Mouse (Mus musculus) MEL (cell line): ENCODE data around the gene Prr14. TPM values are rescaled to one million over a fixed set of nuclear protein-coding genes. Genes with fewer than 3 reads are reported as not detected.
"Not testable (repeated sequence)": the region's sequence is repeated elsewhere in the genome, so short reads cannot be mapped to it uniquely, and the experiment has no call there.

Source experiments
- DNase-seq: peaks from one replicate; pipeline ENCODE4 v3.0.0; 2011; ENCODE audit warnings: low read depth, low spot score
- H3K27ac ChIP-seq: 2 replicates; pipeline ENCODE4 v1.5.1; 2012; ENCODE audit warnings: low read depth, mild to moderate bottlenecking, control low read depth, low read length, moderate library complexity; ENCODE audit not compliant: control insufficient read depth
- H3K27me3 ChIP-seq, 2 experiments: fragments of 150-350 bp in 1 of 2; sonication (generic) in 1 of 2; 2 replicates each; pipeline ENCODE4 v1.6.1; 2012; ENCODE audit warnings: low read length in 2 of 2, mild to moderate bottlenecking in 2 of 2, improper control_type of control experiment in 1 of 2, moderate library complexity in 1 of 2; ENCODE audit not compliant: insufficient read depth in 2 of 2, control insufficient read depth in 1 of 2
- H3K36me3 ChIP-seq, 2 experiments: 2 replicates each; pipeline ENCODE4 v1.6.1; 2012 to 2014; ENCODE audit warnings: low read length in 2 of 2, improper control_type of control experiment in 1 of 2, inconsistent platforms in 1 of 2, mild to moderate bottlenecking in 1 of 2; ENCODE audit not compliant: insufficient read depth in 2 of 2, control insufficient read depth in 1 of 2
- H3K4me1 ChIP-seq, 2 experiments: fragments of 150-350 bp in 1 of 2; sonication (generic) in 1 of 2; 2 replicates each; pipeline ENCODE4 v1.6.1; 2012; ENCODE audit warnings: low read length in 2 of 2, improper control_type of control experiment in 1 of 2, mild to moderate bottlenecking in 1 of 2; ENCODE audit not compliant: insufficient read depth in 2 of 2, control insufficient read depth in 1 of 2
- H3K4me3 ChIP-seq, 2 experiments: fragments of 150-350 bp in 1 of 2; sonication (generic) in 1 of 2; 2 replicates each; pipeline ENCODE4 v1.5.1; 2012; ENCODE audit warnings: low read depth in 2 of 2, low read length in 2 of 2, mild to moderate bottlenecking in 2 of 2, moderate library complexity in 2 of 2, control low read depth in 1 of 2, improper control_type of control experiment in 1 of 2; ENCODE audit not compliant: control insufficient read depth in 1 of 2, insufficient read depth in 1 of 2
- H3K79me2 ChIP-seq: 2 replicates; pipeline ENCODE4 v1.6.1; 2012; ENCODE audit warnings: mild to moderate bottlenecking, low read length, moderate library complexity; ENCODE audit not compliant: control insufficient read depth, poor library complexity, insufficient read depth
- H3K9ac ChIP-seq: 2 replicates; pipeline ENCODE4 v1.6.1; 2012; ENCODE audit warnings: low read depth, mild to moderate bottlenecking, control low read depth, low read length, moderate library complexity; ENCODE audit not compliant: control insufficient read depth, poor library complexity, severe bottlenecking
- H3K9me3 ChIP-seq: fragments of 150-350 bp; sonication (generic); replicated peaks from 2 replicates; pipeline ENCODE4 v1.6.1; 2012; ENCODE audit warnings: mild to moderate bottlenecking, low read length, improper control_type of control experiment, moderate library complexity; ENCODE audit not compliant: insufficient read depth
- CHD1 ChIP-seq: IDR thresholded peaks from 2 replicates; pipeline ENCODE4 v1.6.1; 2012; ENCODE audit warnings: low read depth, mild to moderate bottlenecking, inconsistent platforms, low read length, improper control_type of control experiment
- CHD2 ChIP-seq: IDR thresholded peaks from 2 replicates; pipeline ENCODE4 v1.6.1; 2011; ENCODE audit warnings: low read length, improper control_type of control experiment
- CTCF ChIP-seq, 3 experiments: IDR thresholded peaks in 2 of 3; conservative IDR thresholded peaks in 1 of 3; 2 replicates each; pipeline ENCODE4 v1.5.1; 2011 to 2012; ENCODE audit warnings: low read length in 3 of 3, low read depth in 2 of 3, mild to moderate bottlenecking in 2 of 3, improper control_type of control experiment in 1 of 3, inconsistent platforms in 1 of 3, mixed read lengths in 1 of 3, moderate library complexity in 1 of 3; ENCODE audit not compliant: control insufficient read depth in 1 of 3, insufficient read depth in 1 of 3, poor library complexity in 1 of 3, severe bottlenecking in 1 of 3
- ELF1 ChIP-seq: IDR thresholded peaks from 2 replicates; pipeline ENCODE4 v1.6.1; 2014; ENCODE audit warnings: low read depth, mild to moderate bottlenecking, inconsistent platforms, low read length, improper control_type of control experiment, moderate library complexity
- EP300 ChIP-seq, 2 experiments: IDR thresholded peaks; 2 replicates each; pipeline ENCODE4 v1.6.1; 2011; ENCODE audit warnings: improper control_type of control experiment in 2 of 2, low read length in 2 of 2, low read depth in 1 of 2, mild to moderate bottlenecking in 1 of 2
- ETS1 ChIP-seq: IDR thresholded peaks from 2 replicates; pipeline ENCODE4 v1.6.1; 2012; ENCODE audit warnings: low read depth, mild to moderate bottlenecking, inconsistent platforms, low read length, improper control_type of control experiment, moderate library complexity
- MAFK ChIP-seq: IDR thresholded peaks from 2 replicates; pipeline ENCODE4 v1.6.1; 2011; ENCODE audit warnings: low read depth, mild to moderate bottlenecking, low read length, improper control_type of control experiment, borderline replicate concordance
- POLR2AphosphoS2 ChIP-seq: IDR thresholded peaks from 2 replicates; pipeline ENCODE4 v1.6.1; 2011; ENCODE audit warnings: low read length, improper control_type of control experiment
- SIN3A ChIP-seq: IDR thresholded peaks from 2 replicates; pipeline ENCODE4 v1.6.1; 2012; ENCODE audit warnings: low read length, improper control_type of control experiment, inconsistent platforms
- TAL1 ChIP-seq: IDR thresholded peaks from 2 replicates; pipeline ENCODE4 v1.6.1; 2012; ENCODE audit warnings: mild to moderate bottlenecking, inconsistent platforms, low read length, moderate library complexity, mixed read lengths
- TCF12 ChIP-seq: IDR thresholded peaks from 2 replicates; pipeline ENCODE4 v1.6.1; 2014; ENCODE audit warnings: low read depth, mild to moderate bottlenecking, inconsistent platforms, low read length, improper control_type of control experiment, moderate library complexity
- UBTF ChIP-seq: IDR thresholded peaks from 2 replicates; pipeline ENCODE4 v1.6.1; 2012; ENCODE audit warnings: low read depth, mild to moderate bottlenecking, inconsistent platforms, low read length, improper control_type of control experiment, moderate library complexity, borderline replicate concordance; ENCODE audit not compliant: insufficient read depth
- USF1 ChIP-seq: IDR thresholded peaks from 2 replicates; pipeline ENCODE4 v1.6.1; 2014; ENCODE audit warnings: low read depth, mild to moderate bottlenecking, inconsistent platforms, low read length, improper control_type of control experiment, moderate library complexity
- ZMIZ1 ChIP-seq: IDR thresholded peaks from 2 replicates; pipeline ENCODE4 v1.6.1; 2012; ENCODE audit warnings: low read depth, mild to moderate bottlenecking, inconsistent platforms, low read length, improper control_type of control experiment, moderate library complexity
- ZNF384 ChIP-seq: IDR thresholded peaks from 2 replicates; pipeline ENCODE4 v1.6.1; 2012; ENCODE audit warnings: low read depth, mild to moderate bottlenecking, inconsistent platforms, low read length, improper control_type of control experiment
- polyA plus RNA-seq, 2 experiments: library from polyadenylated mRNA; stranded (reverse) in 1 of 2; unstranded in 1 of 2; fragments of >175 nt in 1 of 2; fragments of >200 nt in 1 of 2; gene quantifications; 2 replicates each; pipeline versions ENCODE4 v1.2.1 to v1.2.4; 2012; ENCODE audit warnings: low replicate concordance in 2 of 2, low read depth in 1 of 2; ENCODE audit not compliant: insufficient read length in 2 of 2, insufficient read depth in 1 of 2, missing spikeins in 1 of 2
- total RNA-seq: library from RNA; depleted of rRNA; stranded (reverse); fragments of 300-350 nt; gene quantifications from 2 replicates; pipeline ENCODE4 v1.2.3, GENCODE M21; 2012

Prr14 gene
- total and polyA plus RNA-seq, 3 experiments, result 10.8 to 45.9 TPM; not detected in 1

- Histone ChIP-seq H3K9me3 (no peaks in the 10 kb centered on the region), H3K27ac (no peak overlapping the region), H3K4me1 (no peaks in the 10 kb centered on the region; a peak in 1 of 4 replicates), H3K79me2 (peaks cover 10% of the 10 kb centered on the region), H3K9ac (no peak overlapping the region), H3K36me3 (peaks cover 1 to 13% of the 10 kb centered on the region in 2 experiments; a peak in 3 of 4 replicates), H3K4me3 (no peak overlapping the region), H3K27me3 (no peaks in the 10 kb centered on the region)
- DNase-seq, result no peak
- TF ChIP-seq CHD1, result no peak
- TF ChIP-seq UBTF, result no peak
- TF ChIP-seq SIN3A, result no peak
- TF ChIP-seq ELF1, result no peak
- TF ChIP-seq TCF12, result no peak
- TF ChIP-seq ETS1, result no peak
- TF ChIP-seq POLR2AphosphoS2, result no peak
- TF ChIP-seq ZMIZ1, result no peak
- no peak for TF ChIP-seq EP300 (IDR thresholded peaks at IDR 0.05; ENCODE audit: low read depth in 1 of 2, low read length in 2 of 2)
- TF ChIP-seq USF1, result no peak
- no peak for TF ChIP-seq CHD2
Measured at GRCm38 (mm10) chr7:127508291-127508690, 48.9 kb downstream of the Prr14 start.

GRCm38 (mm10) chr7:127509830-127510229, 50.4 kb downstream of the Prr14 start:
- not testable (repeated sequence) for H3K9me3 ChIP-seq, H3K27me3 ChIP-seq, H3K4me1 ChIP-seq, H3K9ac ChIP-seq, DNase-seq, H3K27ac ChIP-seq, H3K4me3 ChIP-seq
- peaks cover 1 to 27% of the 10 kb centered on the region in 2 experiments; a peak in 2 of 4 replicates for H3K36me3 ChIP-seq
- H3K79me2 ChIP-seq, result peaks cover 24% of the 10 kb centered on the region
- 0 out of 2 replicates have a peak, but pooled peaks have one; percentile 39 for TF ChIP-seq MAFK

DNA sequence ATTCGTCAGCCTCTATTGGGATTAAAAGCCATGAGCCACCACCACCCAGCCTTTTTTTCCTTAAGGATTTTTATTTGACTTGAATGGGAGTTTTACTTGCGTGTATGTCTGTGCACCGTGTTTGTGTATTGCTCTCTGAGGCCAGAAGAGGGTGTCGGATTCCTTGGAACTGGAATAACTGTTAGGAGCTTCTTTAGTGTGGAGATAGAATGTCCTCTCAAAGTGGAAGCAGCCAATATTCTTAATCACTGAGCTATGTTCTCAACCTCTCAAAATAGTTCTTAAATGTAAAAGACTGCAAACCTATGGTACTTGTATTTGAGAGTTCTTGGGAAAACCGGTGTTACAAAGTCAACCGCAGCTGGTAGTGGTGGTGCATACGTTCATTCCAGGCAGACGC, 51.8 kb downstream of the Prr14 start:
- Histone ChIP-seq H3K79me2 (peaks cover 30% of the 10 kb centered on the region), H3K27ac (peak overlapping the region; percentile 76), H3K9me3 (no peaks in the 10 kb centered on the region), H3K4me3 (peak overlapping the region; percentile 60 to 78), H3K27me3 (no peaks in the 10 kb centered on the region), H3K4me1 (peaks cover 3 to 9% of the 10 kb centered on the region in 2 experiments; a peak in 2 of 4 replicates), H3K36me3 (peaks cover 6 to 34% of the 10 kb centered on the region in 2 experiments), H3K9ac (peak overlapping the region; percentile 88)
- DNase-seq, result no peak
- no peak for TF ChIP-seq ZNF384
- TF ChIP-seq EP300 (IDR thresholded peaks at IDR 0.05; ENCODE audit: low read depth in 1 of 2, low read length in 2 of 2), result no peak
- TF ChIP-seq TCF12, result no peak
- TF ChIP-seq TAL1, result no peak
- no peak for TF ChIP-seq ELF1
- peak in 1 of 3 experiments; percentile 23; a peak in 1 of 6 replicates for TF ChIP-seq CTCF (IDR thresholded peaks at IDR 0.05 in 2 of 3, conservative IDR thresholded peaks at IDR 0.05 in 1 of 3; ENCODE audit: control insufficient read depth in 1 of 3, insufficient read depth in 1 of 3, low read depth in 2 of 3, low read length in 3 of 3, poor library complexity in 1 of 3, severe bottlenecking in 1 of 3)
